Mouse (Mus musculus): Measurements from ENCODE around the gene Dab1.

GRCm38 (mm10) chr4:103897702-103898101 is 278.5 kb downstream of the Dab1 start:
- TF ChIP-seq CTCF (IDR thresholded peaks at IDR 0.05; ENCODE audit: borderline replicate concordance, insufficient read depth, low read length) (no peak), POLR2A (IDR thresholded peaks at IDR 0.05; ENCODE audit: low read depth, low read length) (no peak)

All from embryonic fibroblast, embryonic 13.5 days (primary cell).